Mouse (Mus musculus): ENCODE measurements at regions not wholly inside any gene's neighbourhood (a gene's known extent, or its start where the extent isn't known, plus 50 kb on each side); places are given as distances from the start of the nearest gene placed in this dataset.

DNA sequence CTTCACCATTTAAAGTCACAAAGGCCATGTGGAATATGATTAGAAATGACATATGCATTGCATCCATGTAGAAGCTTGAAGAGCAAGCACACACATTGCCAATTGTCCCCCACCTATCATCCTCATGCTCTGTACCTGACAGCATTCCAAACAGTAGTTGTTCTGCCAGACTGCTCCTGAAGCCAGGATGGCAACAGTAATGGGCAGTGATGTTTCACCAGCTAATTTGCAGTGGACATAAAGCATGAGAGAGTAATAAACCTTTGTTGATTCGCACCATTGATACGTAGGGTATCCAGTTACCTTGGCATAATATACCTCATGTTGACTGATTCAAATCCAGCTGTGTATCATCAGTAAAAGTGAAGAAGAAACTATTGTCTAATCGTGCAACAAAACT, 606.5 kb upstream of the Celf2 start:
- 92% methylated on average over 3 of the region's 3 CpGs for WGBS
- H3K4me2 ChIP-seq (replicated peaks), result no peak overlapping the region
- H3K9ac ChIP-seq, result no peak overlapping the region

GRCm38 (mm10) chr2:8112361-8113073, 603.2 kb upstream of the Celf2 start:
- H3K4me3 ChIP-seq, result no peak overlapping the region
- no peaks in the 10 kb centered on the region for H3K27me3 ChIP-seq
- H3K36me3 ChIP-seq, result no peaks in the 10 kb centered on the region
- no peaks in the 10 kb centered on the region for H3K9me3 ChIP-seq
- H3K4me1 ChIP-seq, result no peaks in the 10 kb centered on the region
- H3K4me2 ChIP-seq (replicated peaks), result no peak overlapping the region
- ATAC-seq (ENCODE audit: insufficient number of reproducible peaks, insufficient read depth, low FRiP score, low TSS enrichment), result no peak
- no peak overlapping the region for H3K9ac ChIP-seq
- H3K27ac ChIP-seq, result no peak overlapping the region
- 76% methylated on average over 1 of the region's 1 CpGs for WGBS

More for the DNA sequence above, 606.5 kb upstream of the Celf2 start:
- Histone ChIP-seq H3K36me3 (no peaks in the 10 kb centered on the region), H3K27me3 (no peaks in the 10 kb centered on the region), H3K9me3 (no peaks in the 10 kb centered on the region), H3K27ac (no peak overlapping the region), H3K4me1 (no peaks in the 10 kb centered on the region), H3K4me3 (no peak overlapping the region)
- ATAC-seq (ENCODE audit: insufficient number of reproducible peaks, insufficient read depth, low FRiP score, low TSS enrichment), result no peak

DNA sequence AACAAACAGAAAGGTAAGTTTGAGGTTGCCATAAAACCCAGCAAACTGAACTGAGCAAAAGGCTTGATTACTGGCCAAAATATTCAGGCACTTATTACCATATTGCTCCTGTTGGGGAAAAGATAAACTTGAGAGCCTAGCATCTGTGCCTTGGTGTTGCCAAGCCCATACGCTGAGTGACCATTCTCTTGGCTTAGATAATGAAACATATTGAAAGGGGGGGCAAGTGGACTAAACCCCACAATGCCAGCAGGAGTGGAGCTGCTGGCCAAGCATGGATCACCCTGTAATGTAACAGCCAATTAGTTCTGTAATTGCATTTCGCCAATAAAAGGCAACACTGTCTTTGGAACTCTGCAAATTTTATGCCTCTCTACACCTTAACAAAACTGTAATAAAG, 584.8 kb upstream of the Celf2 start:
- Histone ChIP-seq H3K9ac (no peak overlapping the region), H3K4me3 (no peak overlapping the region), H3K27me3 (no peaks in the 10 kb centered on the region), H3K4me1 (no peaks in the 10 kb centered on the region), H3K4me2 (replicated peaks) (no peak overlapping the region), H3K9me3 (no peaks in the 10 kb centered on the region), H3K36me3 (no peaks in the 10 kb centered on the region), H3K27ac (no peak overlapping the region)
- no peak for ATAC-seq (ENCODE audit: insufficient number of reproducible peaks, insufficient read depth, low FRiP score, low TSS enrichment)
- WGBS, result 82% methylated on average over 2 of the region's 2 CpGs

- no peak overlapping the region for H3K9ac ChIP-seq
- 56% methylated on average over 1 of the region's 1 CpGs for WGBS
Observed at GRCm38 (mm10) chr2:8067901-8068300, 558.5 kb upstream of the Celf2 start.

DNA sequence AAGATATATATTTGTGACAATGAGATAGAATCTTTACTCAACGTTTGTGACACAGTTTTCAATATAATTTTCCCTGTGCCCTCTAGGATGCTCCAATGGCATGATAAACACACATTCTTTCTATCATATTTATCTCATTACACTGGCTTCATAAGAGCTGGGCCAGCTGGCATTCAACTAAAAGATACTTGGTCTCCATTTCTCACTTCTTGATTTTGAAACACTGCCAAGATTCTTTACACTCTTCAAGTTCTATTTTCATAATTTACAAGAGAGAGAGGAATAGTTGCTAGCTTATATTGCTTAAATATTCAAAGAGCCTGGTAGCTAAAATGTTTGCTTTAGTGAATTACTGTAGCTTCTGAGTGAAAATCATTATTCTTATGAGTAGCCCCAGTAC, 552.3 kb upstream of the Celf2 start:
- no peak for ATAC-seq (ENCODE audit: insufficient number of reproducible peaks, insufficient read depth, low FRiP score, low TSS enrichment)

More at GRCm38 (mm10) chr2:8067901-8068300, 558.5 kb upstream of the Celf2 start:
- Histone ChIP-seq H3K27me3 (no peaks in the 10 kb centered on the region), H3K4me3 (no peak overlapping the region), H3K4me2 (replicated peaks) (no peak overlapping the region), H3K36me3 (no peaks in the 10 kb centered on the region), H3K4me1 (no peaks in the 10 kb centered on the region), H3K9me3 (no peaks in the 10 kb centered on the region), H3K27ac (no peak overlapping the region)
- no peak for ATAC-seq (ENCODE audit: insufficient number of reproducible peaks, insufficient read depth, low FRiP score, low TSS enrichment)

DNA sequence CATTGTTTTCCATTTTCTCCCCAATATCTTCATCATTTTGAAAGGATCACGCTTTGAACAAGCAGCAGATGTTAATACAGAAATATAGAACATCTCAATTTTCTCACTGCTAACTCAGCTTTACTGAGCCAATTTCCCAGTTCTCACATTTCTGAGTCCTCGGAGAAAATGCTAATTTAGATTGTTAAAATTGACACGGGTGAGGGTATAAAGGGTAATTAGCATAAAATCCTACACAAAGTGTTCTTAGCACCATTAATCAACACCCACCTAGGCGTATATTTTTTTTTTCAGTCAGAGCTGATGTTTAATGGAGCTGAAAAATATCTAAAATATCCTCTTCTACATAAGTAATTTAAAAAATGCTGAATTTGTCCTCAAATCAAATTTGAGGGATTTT, 519.8 kb upstream of the Celf2 start:
- Histone ChIP-seq H3K9ac (no peak overlapping the region), H3K4me3 (no peak overlapping the region), H3K27me3 (no peaks in the 10 kb centered on the region), H3K27ac (no peak overlapping the region), H3K4me1 (no peaks in the 10 kb centered on the region), H3K9me3 (no peaks in the 10 kb centered on the region), H3K36me3 (no peaks in the 10 kb centered on the region), H3K4me2 (replicated peaks) (no peak overlapping the region)
- ATAC-seq (ENCODE audit: insufficient number of reproducible peaks, insufficient read depth, low FRiP score, low TSS enrichment), result no peak
- 59% methylated on average over 4 of the region's 4 CpGs for WGBS

More for the DNA sequence above, 552.3 kb upstream of the Celf2 start:
- no peak overlapping the region for H3K9ac ChIP-seq
- 67% methylated on average over 1 of the region's 1 CpGs for WGBS
- H3K4me2 ChIP-seq (replicated peaks), result no peak overlapping the region
- no peaks in the 10 kb centered on the region for H3K36me3 ChIP-seq
- H3K9me3 ChIP-seq, result no peaks in the 10 kb centered on the region
- no peaks in the 10 kb centered on the region for H3K27me3 ChIP-seq
- H3K4me1 ChIP-seq, result no peaks in the 10 kb centered on the region
- no peak overlapping the region for H3K27ac ChIP-seq
- H3K4me3 ChIP-seq, result no peak overlapping the region

DNA sequence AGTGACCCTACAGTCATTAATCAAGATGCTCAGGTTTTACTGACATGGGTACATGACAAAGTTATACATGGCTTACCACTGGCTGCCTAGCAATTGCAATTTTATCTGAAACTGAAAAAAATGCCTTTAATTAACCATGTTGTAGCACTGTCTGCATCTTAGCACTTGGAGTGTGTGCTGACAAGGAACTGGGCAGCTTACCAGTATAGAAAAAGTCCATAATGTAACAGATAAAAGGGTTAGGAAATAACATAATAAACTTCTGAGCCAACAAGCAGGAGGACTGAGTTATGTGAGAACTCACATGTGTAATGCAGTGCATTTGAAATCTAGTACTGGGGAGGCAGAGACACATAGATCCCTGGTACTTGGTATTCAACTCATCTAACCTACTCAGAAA, 518.2 kb upstream of the Celf2 start:
- H3K9me3 ChIP-seq, result no peaks in the 10 kb centered on the region
- H3K36me3 ChIP-seq, result no peaks in the 10 kb centered on the region

DNA sequence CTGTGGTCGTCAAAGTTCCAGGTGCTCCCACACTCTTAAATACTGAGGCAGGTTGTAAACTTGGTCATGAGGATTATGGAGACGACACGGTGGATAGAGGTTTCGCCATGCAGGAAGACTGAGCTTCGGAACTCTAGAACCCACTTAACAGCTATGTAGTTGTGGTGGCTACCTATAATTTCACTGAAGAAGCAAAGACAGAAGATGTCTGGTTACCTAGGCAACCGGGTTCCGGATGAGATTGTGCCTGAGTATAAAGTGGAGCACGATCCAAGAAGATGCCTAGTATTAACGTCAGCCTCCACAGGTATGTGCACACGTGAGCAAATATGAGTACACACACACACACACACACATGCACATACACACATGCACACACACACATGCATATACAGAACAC, 517.3 kb upstream of the Celf2 start:
- Histone ChIP-seq H3K27ac (no peak overlapping the region), H3K27me3 (no peaks in the 10 kb centered on the region), H3K9me3 (no peaks in the 10 kb centered on the region), H3K4me3 (no peak overlapping the region), H3K36me3 (no peaks in the 10 kb centered on the region), H3K4me2 (replicated peaks) (no peak overlapping the region), H3K9ac (no peak overlapping the region), H3K4me1 (no peaks in the 10 kb centered on the region)
- no peak for ATAC-seq (ENCODE audit: insufficient number of reproducible peaks, insufficient read depth, low FRiP score, low TSS enrichment)
- WGBS, result 92% methylated on average over 10 of the region's 10 CpGs

More for the DNA sequence above, 518.2 kb upstream of the Celf2 start:
- ATAC-seq (ENCODE audit: insufficient number of reproducible peaks, insufficient read depth, low FRiP score, low TSS enrichment), result no peak
- Histone ChIP-seq H3K4me1 (no peaks in the 10 kb centered on the region), H3K9ac (no peak overlapping the region), H3K27me3 (no peaks in the 10 kb centered on the region), H3K4me2 (replicated peaks) (no peak overlapping the region), H3K4me3 (no peak overlapping the region), H3K27ac (no peak overlapping the region)

GRCm38 (mm10) chr2:8022651-8023050, 513.3 kb upstream of the Celf2 start:
- H3K4me1 ChIP-seq, result no peaks in the 10 kb centered on the region
- no peak overlapping the region for H3K4me3 ChIP-seq
- no peaks in the 10 kb centered on the region for H3K36me3 ChIP-seq
- 29% methylated on average over 3 of the region's 3 CpGs for WGBS
- no peak overlapping the region for H3K4me2 ChIP-seq (replicated peaks)
- H3K27me3 ChIP-seq, result no peaks in the 10 kb centered on the region
- H3K9me3 ChIP-seq, result no peaks in the 10 kb centered on the region
- no peak for ATAC-seq (ENCODE audit: insufficient number of reproducible peaks, insufficient read depth, low FRiP score, low TSS enrichment)
- no peak overlapping the region for H3K27ac ChIP-seq
- H3K9ac ChIP-seq, result no peak overlapping the region

DNA sequence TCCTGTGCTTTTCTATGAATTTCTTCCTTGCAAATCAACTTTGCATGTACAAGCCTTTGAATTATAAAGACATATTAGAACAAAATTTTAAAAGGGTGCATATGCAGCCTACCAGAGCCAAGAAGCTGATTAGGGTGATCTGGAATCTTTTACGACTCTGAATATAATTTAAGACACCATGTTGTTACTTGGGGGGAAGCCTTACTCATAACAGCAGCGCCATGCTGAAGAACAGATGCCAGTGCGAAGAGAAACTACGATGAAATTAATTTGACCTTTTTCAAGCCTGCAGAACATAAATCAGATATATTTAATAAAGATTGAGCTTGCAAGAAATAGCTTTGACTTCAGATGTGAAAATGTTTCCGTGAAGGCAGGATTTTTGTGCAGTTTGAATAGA, 512.7 kb upstream of the Celf2 start:
- Histone ChIP-seq H3K27ac (no peak overlapping the region; the same call in 1 of the 2 replicates), H3K4me3 (no peak overlapping the region), H3K27me3 (no peaks in the 10 kb centered on the region), H3K9ac (no peak overlapping the region), H3K36me3 (no peaks in the 10 kb centered on the region), H3K4me1 (no peaks in the 10 kb centered on the region), H3K4me2 (replicated peaks) (no peak overlapping the region), H3K9me3 (no peaks in the 10 kb centered on the region)
- no peak; the same call in 1 of the 2 replicates for ATAC-seq (ENCODE audit: insufficient number of reproducible peaks, insufficient read depth, low FRiP score, low TSS enrichment)
- 50% methylated on average over 5 of the region's 5 CpGs for WGBS

GRCm38 (mm10) chr2:8012826-8013225, 503.5 kb upstream of the Celf2 start:
- WGBS, result 73% methylated on average over 6 of the region's 6 CpGs
- Histone ChIP-seq H3K4me1 (no peaks in the 10 kb centered on the region), H3K27ac (no peak overlapping the region), H3K36me3 (no peaks in the 10 kb centered on the region), H3K4me3 (no peak overlapping the region), H3K9me3 (no peaks in the 10 kb centered on the region), H3K27me3 (no peaks in the 10 kb centered on the region), H3K4me2 (replicated peaks) (no peak overlapping the region), H3K9ac (no peak overlapping the region)
- no peak for ATAC-seq (ENCODE audit: insufficient number of reproducible peaks, insufficient read depth, low FRiP score, low TSS enrichment)

DNA sequence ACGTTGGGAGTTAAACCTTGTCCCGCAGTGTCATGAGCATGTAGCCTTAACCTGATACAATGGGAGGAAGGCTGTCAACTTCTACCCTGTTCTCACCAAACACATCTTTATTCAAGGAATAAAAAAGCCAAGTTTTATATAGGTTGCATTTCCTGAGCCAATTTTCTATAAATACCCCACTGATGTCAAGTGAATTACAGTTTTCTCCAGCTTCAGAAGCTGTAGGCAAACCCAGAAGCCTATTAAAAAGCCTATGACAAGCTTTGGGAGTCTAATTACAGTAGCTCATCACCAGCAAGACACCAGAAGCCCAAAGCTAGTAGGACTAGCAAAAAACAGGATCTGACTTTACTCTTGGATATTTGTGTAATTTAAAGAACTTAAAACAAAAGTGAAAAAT, 490.1 kb upstream of the Celf2 start:
- H3K9me3 ChIP-seq, result no peaks in the 10 kb centered on the region
- H3K9ac ChIP-seq, result no peak overlapping the region
- no peak overlapping the region for H3K4me2 ChIP-seq (replicated peaks)
- no peak overlapping the region for H3K27ac ChIP-seq
- no peak for ATAC-seq (ENCODE audit: insufficient number of reproducible peaks, insufficient read depth, low FRiP score, low TSS enrichment)
- no peaks in the 10 kb centered on the region for H3K27me3 ChIP-seq
- H3K4me3 ChIP-seq, result no peak overlapping the region
- no peaks in the 10 kb centered on the region for H3K4me1 ChIP-seq
- 86% methylated on average over 2 of the region's 2 CpGs for WGBS
- H3K36me3 ChIP-seq, result no peaks in the 10 kb centered on the region

Measured in embryonic facial prominence, embryonic 12.5 days (tissue).